Mouse (Mus musculus) MEL (cell line): Measurements from ENCODE around the gene Ipmk. TPM values are rescaled to one million over a fixed set of nuclear protein-coding genes. Genes with fewer than 3 reads are reported as not detected.

Experiments used
- DNase-seq: peaks from one replicate; pipeline ENCODE4 v3.0.0; 2011; ENCODE audit warnings: low read depth, low spot score
- H3K27ac ChIP-seq: 2 replicates; pipeline ENCODE4 v1.5.1; 2012; ENCODE audit warnings: low read depth, mild to moderate bottlenecking, control low read depth, low read length, moderate library complexity; ENCODE audit not compliant: control insufficient read depth
- H3K27me3 ChIP-seq, 2 experiments: fragments of 150-350 bp in 1 of 2; sonication (generic) in 1 of 2; 2 replicates each; pipeline ENCODE4 v1.6.1; 2012; ENCODE audit warnings: low read length in 2 of 2, mild to moderate bottlenecking in 2 of 2, improper control_type of control experiment in 1 of 2, moderate library complexity in 1 of 2; ENCODE audit not compliant: insufficient read depth in 2 of 2, control insufficient read depth in 1 of 2
- H3K36me3 ChIP-seq, 2 experiments: 2 replicates each; pipeline ENCODE4 v1.6.1; 2012 to 2014; ENCODE audit warnings: low read length in 2 of 2, improper control_type of control experiment in 1 of 2, inconsistent platforms in 1 of 2, mild to moderate bottlenecking in 1 of 2; ENCODE audit not compliant: insufficient read depth in 2 of 2, control insufficient read depth in 1 of 2
- H3K4me1 ChIP-seq, 2 experiments: fragments of 150-350 bp in 1 of 2; sonication (generic) in 1 of 2; 2 replicates each; pipeline ENCODE4 v1.6.1; 2012; ENCODE audit warnings: low read length in 2 of 2, improper control_type of control experiment in 1 of 2, mild to moderate bottlenecking in 1 of 2; ENCODE audit not compliant: insufficient read depth in 2 of 2, control insufficient read depth in 1 of 2
- H3K4me3 ChIP-seq, 2 experiments: fragments of 150-350 bp in 1 of 2; sonication (generic) in 1 of 2; 2 replicates each; pipeline ENCODE4 v1.5.1; 2012; ENCODE audit warnings: low read depth in 2 of 2, low read length in 2 of 2, mild to moderate bottlenecking in 2 of 2, moderate library complexity in 2 of 2, control low read depth in 1 of 2, improper control_type of control experiment in 1 of 2; ENCODE audit not compliant: control insufficient read depth in 1 of 2, insufficient read depth in 1 of 2
- H3K79me2 ChIP-seq: 2 replicates; pipeline ENCODE4 v1.6.1; 2012; ENCODE audit warnings: mild to moderate bottlenecking, low read length, moderate library complexity; ENCODE audit not compliant: control insufficient read depth, poor library complexity, insufficient read depth
- H3K9ac ChIP-seq: 2 replicates; pipeline ENCODE4 v1.6.1; 2012; ENCODE audit warnings: low read depth, mild to moderate bottlenecking, control low read depth, low read length, moderate library complexity; ENCODE audit not compliant: control insufficient read depth, poor library complexity, severe bottlenecking
- H3K9me3 ChIP-seq: fragments of 150-350 bp; sonication (generic); replicated peaks from 2 replicates; pipeline ENCODE4 v1.6.1; 2012; ENCODE audit warnings: mild to moderate bottlenecking, low read length, improper control_type of control experiment, moderate library complexity; ENCODE audit not compliant: insufficient read depth
- BHLHE40 ChIP-seq: IDR thresholded peaks from 2 replicates; pipeline ENCODE4 v1.6.1; 2012; ENCODE audit warnings: low read depth, mild to moderate bottlenecking, inconsistent platforms, low read length, improper control_type of control experiment, borderline replicate concordance
- CHD2 ChIP-seq: IDR thresholded peaks from 2 replicates; pipeline ENCODE4 v1.6.1; 2011; ENCODE audit warnings: low read length, improper control_type of control experiment
- CTCF ChIP-seq, 3 experiments: IDR thresholded peaks in 2 of 3; conservative IDR thresholded peaks in 1 of 3; 2 replicates each; pipeline ENCODE4 v1.5.1; 2011 to 2012; ENCODE audit warnings: low read length in 3 of 3, low read depth in 2 of 3, mild to moderate bottlenecking in 2 of 3, improper control_type of control experiment in 1 of 3, inconsistent platforms in 1 of 3, mixed read lengths in 1 of 3, moderate library complexity in 1 of 3; ENCODE audit not compliant: control insufficient read depth in 1 of 3, insufficient read depth in 1 of 3, poor library complexity in 1 of 3, severe bottlenecking in 1 of 3
- E2F4 ChIP-seq: IDR thresholded peaks from 2 replicates; pipeline ENCODE4 v1.6.1; 2011; ENCODE audit warnings: low read depth, low read length, improper control_type of control experiment, borderline replicate concordance
- ELF1 ChIP-seq: IDR thresholded peaks from 2 replicates; pipeline ENCODE4 v1.6.1; 2014; ENCODE audit warnings: low read depth, mild to moderate bottlenecking, inconsistent platforms, low read length, improper control_type of control experiment, moderate library complexity
- EP300 ChIP-seq, 2 experiments: IDR thresholded peaks; 2 replicates each; pipeline ENCODE4 v1.6.1; 2011; ENCODE audit warnings: improper control_type of control experiment in 2 of 2, low read length in 2 of 2, low read depth in 1 of 2, mild to moderate bottlenecking in 1 of 2
- ETS1 ChIP-seq: IDR thresholded peaks from 2 replicates; pipeline ENCODE4 v1.6.1; 2012; ENCODE audit warnings: low read depth, mild to moderate bottlenecking, inconsistent platforms, low read length, improper control_type of control experiment, moderate library complexity
- GABPA ChIP-seq: IDR thresholded peaks from 2 replicates; pipeline ENCODE4 v1.6.1; 2012; ENCODE audit warnings: low read depth, mild to moderate bottlenecking, inconsistent platforms, low read length, improper control_type of control experiment, moderate library complexity
- GATA1 ChIP-seq: IDR thresholded peaks from 2 replicates; pipeline ENCODE4 v1.6.1; 2011; ENCODE audit warnings: low read depth, low read length, improper control_type of control experiment
- HCFC1 ChIP-seq: IDR thresholded peaks from 2 replicates; pipeline ENCODE4 v1.6.1; 2012; ENCODE audit warnings: low read depth, mild to moderate bottlenecking, inconsistent platforms, low read length, improper control_type of control experiment, moderate library complexity
- JUND ChIP-seq: IDR thresholded peaks from 2 replicates; pipeline ENCODE4 v1.6.1; 2011; ENCODE audit warnings: low read depth, mild to moderate bottlenecking, improper control_type of control experiment, low read length
- MAX ChIP-seq: IDR thresholded peaks from 2 replicates; pipeline ENCODE4 v1.6.1; 2011; ENCODE audit warnings: low read length, improper control_type of control experiment
- MXI1 ChIP-seq: IDR thresholded peaks from 2 replicates; pipeline ENCODE4 v1.6.1; 2011; ENCODE audit warnings: mild to moderate bottlenecking, low read depth, low read length, improper control_type of control experiment
- MYB ChIP-seq: IDR thresholded peaks from 2 replicates; pipeline ENCODE4 v1.6.1; 2011; ENCODE audit warnings: mild to moderate bottlenecking, low read depth, low read length, improper control_type of control experiment
- POLR2A ChIP-seq, 2 experiments: IDR thresholded peaks; 2 replicates each; pipeline ENCODE4 v1.6.1; 2011 to 2012; ENCODE audit warnings: low read length in 2 of 2, mild to moderate bottlenecking in 2 of 2, control low read depth in 1 of 2, improper control_type of control experiment in 1 of 2, low read depth in 1 of 2, moderate library complexity in 1 of 2; ENCODE audit not compliant: control insufficient read depth in 1 of 2, insufficient read depth in 1 of 2, poor library complexity in 1 of 2
- POLR2AphosphoS2 ChIP-seq: IDR thresholded peaks from 2 replicates; pipeline ENCODE4 v1.6.1; 2011; ENCODE audit warnings: low read length, improper control_type of control experiment
- RAD21 ChIP-seq: IDR thresholded peaks from 2 replicates; pipeline ENCODE4 v1.6.1; 2011; ENCODE audit warnings: mild to moderate bottlenecking, low read depth, low read length, improper control_type of control experiment
- RCOR1 ChIP-seq: IDR thresholded peaks from 2 replicates; pipeline ENCODE4 v1.6.1; 2012; ENCODE audit warnings: low read depth, mild to moderate bottlenecking, inconsistent platforms, low read length, improper control_type of control experiment
- SMC3 ChIP-seq: IDR thresholded peaks from 2 replicates; pipeline ENCODE4 v1.6.1; 2011; ENCODE audit warnings: low read depth, low read length, improper control_type of control experiment
- USF2 ChIP-seq, 2 experiments: IDR thresholded peaks; 2 replicates each; pipeline ENCODE4 v1.6.1; 2011 to 2012; ENCODE audit warnings: improper control_type of control experiment in 2 of 2, low read length in 2 of 2, borderline replicate concordance in 1 of 2, inconsistent platforms in 1 of 2, low read depth in 1 of 2, mild to moderate bottlenecking in 1 of 2; ENCODE audit not compliant: insufficient read depth in 1 of 2
- ZC3H11A ChIP-seq: IDR thresholded peaks from 2 replicates; pipeline ENCODE4 v1.6.1; 2012; ENCODE audit warnings: low read depth, mild to moderate bottlenecking, inconsistent platforms, low read length, improper control_type of control experiment
- ZKSCAN1 ChIP-seq: IDR thresholded peaks from 2 replicates; pipeline ENCODE4 v1.6.1; 2012; ENCODE audit warnings: low read depth, mild to moderate bottlenecking, inconsistent platforms, low read length, improper control_type of control experiment, moderate library complexity
- polyA plus RNA-seq, 2 experiments: library from polyadenylated mRNA; stranded (reverse) in 1 of 2; unstranded in 1 of 2; fragments of >175 nt in 1 of 2; fragments of >200 nt in 1 of 2; gene quantifications; 2 replicates each; pipeline versions ENCODE4 v1.2.1 to v1.2.4; 2012; ENCODE audit warnings: low replicate concordance in 2 of 2, low read depth in 1 of 2; ENCODE audit not compliant: insufficient read length in 2 of 2, insufficient read depth in 1 of 2, missing spikeins in 1 of 2
- total RNA-seq: library from RNA; depleted of rRNA; stranded (reverse); fragments of 300-350 nt; gene quantifications from 2 replicates; pipeline ENCODE4 v1.2.3, GENCODE M21; 2012

The Ipmk gene
- total and polyA plus RNA-seq, 3 experiments, result 21.0 to 36.7 TPM; not detected in 1

DNA sequence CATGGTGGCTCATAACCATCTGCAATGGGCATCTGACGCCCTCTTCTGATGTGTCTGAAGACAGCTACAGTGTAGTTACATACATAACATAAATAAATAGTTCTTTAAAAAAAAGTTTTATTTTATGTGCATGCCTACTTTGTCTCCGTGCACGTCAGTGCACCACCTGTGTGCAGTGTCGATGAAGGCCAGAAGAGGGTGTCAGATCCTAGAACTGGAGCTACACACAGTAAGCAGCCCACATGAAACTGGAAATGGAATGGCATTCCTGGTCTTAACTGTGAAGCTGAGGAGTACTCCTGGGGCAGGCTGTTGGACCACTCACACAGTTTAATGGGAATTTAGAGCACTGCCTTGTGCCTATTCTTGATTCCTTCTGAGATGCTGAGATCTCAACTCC, 15.2 kb upstream of the Ipmk start:
- DNase-seq, result peak; percentile 22
- TF ChIP-seq BHLHE40, result no peak
- no peak for TF ChIP-seq RCOR1
- peak; percentile 16; the same call in 1 of the 2 replicates for TF ChIP-seq SMC3
- peak; percentile 14 to 29 (median 29); a peak in 2 of 6 replicates for TF ChIP-seq CTCF (IDR thresholded peaks at IDR 0.05 in 2 of 3, conservative IDR thresholded peaks at IDR 0.05 in 1 of 3; ENCODE audit: control insufficient read depth in 1 of 3, insufficient read depth in 1 of 3, low read depth in 2 of 3, low read length in 3 of 3, poor library complexity in 1 of 3, severe bottlenecking in 1 of 3)
- Histone ChIP-seq H3K27me3 (no peaks in the 10 kb centered on the region), H3K9me3 (no peaks in the 10 kb centered on the region), H3K4me3 (no peak overlapping the region), H3K79me2 (peaks cover under 1% of the 10 kb centered on the region; the same call in 1 of the 2 replicates), H3K9ac (no peak overlapping the region), H3K4me1 (no peaks in the 10 kb centered on the region), H3K36me3 (peaks cover 0 to 5% of the 10 kb centered on the region in 2 experiments; a peak in 2 of 4 replicates), H3K27ac (no peak overlapping the region)

DNA sequence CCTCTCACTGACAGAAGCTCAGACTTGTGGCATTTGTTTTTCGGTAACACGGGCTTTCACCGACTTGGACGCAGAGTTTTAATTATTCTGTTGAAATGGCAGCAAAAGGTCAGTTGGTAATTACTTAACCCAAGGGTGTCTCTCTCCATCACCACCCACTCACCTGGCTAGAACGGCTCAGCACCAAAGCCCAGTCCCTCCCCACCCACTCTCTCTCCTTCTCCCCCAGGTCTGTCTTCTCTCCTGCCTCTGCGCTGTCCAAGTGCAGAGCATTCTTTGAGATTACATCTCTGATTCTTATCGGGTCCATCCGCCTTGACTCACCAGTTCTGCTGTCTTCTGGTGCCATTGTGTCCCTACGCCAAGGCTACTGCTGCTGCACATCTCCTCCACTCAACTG, 14.7 kb upstream of the Ipmk start:
- Histone ChIP-seq H3K79me2 (peaks cover 2% of the 10 kb centered on the region; the same call in 1 of the 2 replicates), H3K36me3 (peaks cover 0 to 5% of the 10 kb centered on the region in 2 experiments; a peak in 2 of 4 replicates), H3K27me3 (no peaks in the 10 kb centered on the region), H3K4me3 (no peak overlapping the region), H3K9ac (no peak overlapping the region), H3K9me3 (no peaks in the 10 kb centered on the region), H3K4me1 (no peaks in the 10 kb centered on the region), H3K27ac (no peak overlapping the region)
- no peak for DNase-seq
- TF ChIP-seq RCOR1 (no peak), ZKSCAN1 (no peak), ZC3H11A (no peak), JUND (no peak), EP300 (IDR thresholded peaks at IDR 0.05; ENCODE audit: low read depth in 1 of 2, low read length in 2 of 2) (no peak), USF2 (IDR thresholded peaks at IDR 0.05; ENCODE audit: borderline replicate concordance in 1 of 2, insufficient read depth in 1 of 2, low read depth in 1 of 2, low read length in 2 of 2) (no peak), ELF1 (no peak)

DNA sequence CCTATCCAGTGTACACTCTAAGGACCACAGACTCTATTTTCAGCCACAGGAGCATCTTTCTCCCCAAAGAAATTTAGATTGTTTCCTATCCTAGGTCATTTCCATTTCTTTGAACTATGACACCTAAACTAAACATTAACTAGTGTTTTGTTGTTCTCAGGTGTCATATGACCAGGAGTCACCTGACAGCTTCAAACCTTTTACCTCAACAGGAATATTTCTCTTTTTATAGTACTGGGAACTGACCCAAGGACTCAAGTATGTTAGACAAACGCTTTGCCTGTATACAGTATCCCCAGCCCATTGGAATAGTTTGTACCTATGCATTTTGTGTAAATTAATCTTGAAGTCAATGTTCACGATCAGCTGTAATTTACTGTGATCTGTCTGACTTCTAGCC, 9.8 kb upstream of the Ipmk start:
- TF ChIP-seq GATA1, result no peak
- TF ChIP-seq ETS1, result no peak
- no peak for TF ChIP-seq POLR2AphosphoS2
- TF ChIP-seq ZKSCAN1, result no peak
- TF ChIP-seq POLR2A (IDR thresholded peaks at IDR 0.05; ENCODE audit: control insufficient read depth in 1 of 2, insufficient read depth in 1 of 2, low read depth in 1 of 2, low read length in 2 of 2, poor library complexity in 1 of 2), result no peak
- TF ChIP-seq E2F4, result no peak
- no peak for TF ChIP-seq GABPA
- TF ChIP-seq HCFC1, result no peak
- no peak for TF ChIP-seq CHD2
- no peak for TF ChIP-seq MXI1
- TF ChIP-seq RAD21, result no peak
- TF ChIP-seq ZC3H11A, result no peak
- TF ChIP-seq MYB, result no peak
- TF ChIP-seq MAX, result no peak
- no peak overlapping the region for H3K27ac ChIP-seq
- H3K4me1 ChIP-seq, result peaks cover 3 to 8% of the 10 kb centered on the region in 2 experiments; a peak in 3 of 4 replicates
- H3K9ac ChIP-seq, result no peak overlapping the region
- H3K79me2 ChIP-seq, result peaks cover 31% of the 10 kb centered on the region
- DNase-seq, result no peak
- no peak overlapping the region for H3K4me3 ChIP-seq
- no peaks in the 10 kb centered on the region for H3K9me3 ChIP-seq
- peaks cover 3 to 16% of the 10 kb centered on the region in 2 experiments; a peak in 2 of 4 replicates for H3K36me3 ChIP-seq
- H3K27me3 ChIP-seq, result no peaks in the 10 kb centered on the region
